Mouse (Mus musculus): Measurements from ENCODE around the gene Hes2.

GRCm38 (mm10) chr4:152133213-152133612, 25.5 kb upstream of the Hes2 start:
- TF ChIP-seq CHD2 (IDR thresholded peaks at IDR 0.05; ENCODE audit: low read depth, low read length), result no peak
- no peak for TF ChIP-seq MAFK (IDR thresholded peaks at IDR 0.05; ENCODE audit: insufficient read depth, low read depth, low read length)
- TF ChIP-seq ZC3H11A (IDR thresholded peaks at IDR 0.05; ENCODE audit: borderline replicate concordance, low read depth, low read length), result no peak
- TF ChIP-seq HCFC1 (IDR thresholded peaks at IDR 0.05; ENCODE audit: borderline replicate concordance, insufficient read depth, low read length), result no peak

Data from ES-E14 (cell line).